Mouse (Mus musculus) ovary, postnatal 10 days (tissue): Measurements from ENCODE around the gene Tmem132c.
A peak's percentile ranks its signal among the peaks of the same experiment; 100 is the strongest.
"Not testable (repeated sequence)": the region's sequence is repeated elsewhere in the genome, so short reads cannot be mapped to it uniquely, and the experiment has no call there.

Experiments used
- DNase-seq: peaks from one replicate; pipeline ENCODE4 v3.0.0; 2022; ENCODE audit warnings: low spot score

Gene Tmem132c

GRCm38 (mm10) chr5:127346364-127346763 lies 104.8 kb downstream of the Tmem132c start:
- no peak for DNase-seq

- DNase-seq, result no peak
These were observed 105.6 kb downstream of the Tmem132c start for GRCm38 (mm10) chr5:127347053-127347748.

GRCm38 (mm10) chr5:127349221-127350065 lies 107.8 kb downstream of the Tmem132c start:
- DNase-seq, result no peak

GRCm38 (mm10) chr5:127353002-127353401 lies 111.4 kb downstream of the Tmem132c start:
- DNase-seq, result no peak

- DNase-seq, result no peak
These were observed 114.2 kb downstream of the Tmem132c start for GRCm38 (mm10) chr5:127355836-127356235.

GRCm38 (mm10) chr5:127357878-127358277 lies 116.3 kb downstream of the Tmem132c start:
- DNase-seq, result not testable (repeated sequence)

GRCm38 (mm10) chr5:127361145-127361544 lies 119.5 kb downstream of the Tmem132c start:
- DNase-seq, result no peak

- DNase-seq, result no peak
These were observed 123.5 kb downstream of the Tmem132c start for GRCm38 (mm10) chr5:127365061-127365460.

- no peak for DNase-seq
These were observed 126.6 kb downstream of the Tmem132c start for GRCm38 (mm10) chr5:127368191-127368590.

GRCm38 (mm10) chr5:127369812-127370211 lies 128.2 kb downstream of the Tmem132c start:
- DNase-seq, result no peak

GRCm38 (mm10) chr5:127370503-127370902 lies 128.9 kb downstream of the Tmem132c start:
- peak; percentile 33 for DNase-seq

- DNase-seq, result no peak
These were observed 132.6 kb downstream of the Tmem132c start for GRCm38 (mm10) chr5:127374251-127374650.

- DNase-seq, result no peak
These were observed 134.0 kb downstream of the Tmem132c start for GRCm38 (mm10) chr5:127375654-127376053.

- no peak for DNase-seq
These were observed 136.9 kb downstream of the Tmem132c start for GRCm38 (mm10) chr5:127378521-127378920.

- DNase-seq, result no peak
These were observed 137.7 kb downstream of the Tmem132c start for GRCm38 (mm10) chr5:127379351-127379750.

GRCm38 (mm10) chr5:127381216-127381615 lies 139.6 kb downstream of the Tmem132c start:
- DNase-seq, result no peak

GRCm38 (mm10) chr5:127382571-127382970 lies 141.0 kb downstream of the Tmem132c start:
- DNase-seq, result no peak

- no peak for DNase-seq
These were observed 149.6 kb downstream of the Tmem132c start for GRCm38 (mm10) chr5:127391187-127391586.

- no peak for DNase-seq
These were observed 155.3 kb downstream of the Tmem132c start for GRCm38 (mm10) chr5:127396889-127397288.

- no peak for DNase-seq
These were observed 156.4 kb downstream of the Tmem132c start for GRCm38 (mm10) chr5:127398010-127398409.

GRCm38 (mm10) chr5:127405391-127406000 lies 163.9 kb downstream of the Tmem132c start:
- peak; percentile 69 for DNase-seq

GRCm38 (mm10) chr5:127406014-127406655 lies 164.5 kb downstream of the Tmem132c start:
- no peak for DNase-seq
